Mouse (Mus musculus) Patski (cell line): ENCODE results near the gene Gm5089. TPM values are rescaled to one million over a fixed set of nuclear protein-coding genes. Genes with fewer than 3 reads are reported as not detected.

Experiments
- ATAC-seq: fragments of 100-300 bp; one replicate; pipeline ENCODE4 v1.8.0; 2021
- CTCF ChIA-PET: fragments of 350-600 bp; sonication (Branson Sonifier 250); formaldehyde crosslinking; loops from one replicate; lab custom pipeline; 2022; ENCODE audit warnings: inconsistent platforms; lab: Charles Lee
- POLR2A ChIA-PET: fragments of 350-600 bp; sonication (Branson Sonifier 250); formaldehyde crosslinking; loops from one replicate; lab custom pipeline; 2022; ENCODE audit warnings: antibody characterized with exemption, inconsistent platforms; lab: Charles Lee
- DNase-seq: peaks from one replicate; pipeline ENCODE4 v3.0.0-alpha.2; 2011; ENCODE audit warnings: low read depth, low spot score
- H3K27me3 ChIP-seq: fragments of 371-371 bp; one replicate; pipeline ENCODE4 v1.5.1; 2021
- CTCF ChIP-seq: fragments of 100-300 bp; IDR thresholded peaks from one replicate; pipeline ENCODE4 v1.5.1; 2021
- in situ Hi-C: fragments of 300-500 bp; cut with MboI; formaldehyde crosslinking; loops from 3 replicates; pipeline ENCODE4 v1.11.1; 2018; ENCODE audit warnings: low pct_unique_long_range_greater_than_20kb, mixed read lengths
- polyA plus RNA-seq: library from polyadenylated mRNA; unstranded; gene quantifications from one replicate; pipeline ENCODE4 v1.2.3, GENCODE M21; 2021

Gene Gm5089
- polyA plus RNA-seq, 1 experiment from 2014 or later: not detected

GRCm38 (mm10) chr14:122405236-122405635, 45.7 kb downstream of the Gm5089 start:
- in situ Hi-C loops: no loop called here
- H3K27me3 ChIP-seq: no peaks in the 10 kb centered on the region
- no peak for TF ChIP-seq CTCF
- POLR2A ChIA-PET: no interaction called here
- no peak for ATAC-seq
- no peak for DNase-seq
- CTCF ChIA-PET: interaction anchor here (0.7 kb wide), 1 partner anchor 18 kb away, joined by 3 read pairs; no protein-coding TSS in a partner anchor

- no peak for DNase-seq
- ATAC-seq: no peak
- H3K27me3 ChIP-seq: no peaks in the 10 kb centered on the region
- ChIA-PET CTCF (interaction anchor here (0.7 kb wide), 1 partner anchor 19 kb away, joined by 3 read pairs; no protein-coding TSS in a partner anchor), POLR2A (no interaction called here)
- in situ Hi-C loops: no loop called here
- TF ChIP-seq CTCF: no peak
These were observed 46.2 kb downstream of the Gm5089 start for GRCm38 (mm10) chr14:122404596-122405154.

GRCm38 (mm10) chr14:122403422-122403940, 47.4 kb downstream of the Gm5089 start:
- CTCF ChIA-PET: no interaction called here
- no peak for ATAC-seq
- in situ Hi-C loops: no loop called here
- DNase-seq: no peak
- no peaks in the 10 kb centered on the region for H3K27me3 ChIP-seq
- POLR2A ChIA-PET: interaction anchor here (1.1 kb wide), 1 partner anchor 13 kb away, joined by 3 read pairs; no protein-coding TSS in a partner anchor
- TF ChIP-seq CTCF: no peak

- POLR2A ChIA-PET: interaction anchor here (0.6 to 1.1 kb wide), 3 partner anchors 12 to 146 kb away, joined by 3 to 12 read pairs (median 8); no protein-coding TSS in a partner anchor
- TF ChIP-seq CTCF: no peak
- in situ Hi-C loops: no loop called here
- CTCF ChIA-PET: interaction anchor here (0.8 kb wide), 1 partner anchor 24 kb away, joined by 3 read pairs; no protein-coding TSS in a partner anchor
- ATAC-seq (no peak), DNase-seq (no peak)
- H3K27me3 ChIP-seq: no peaks in the 10 kb centered on the region
These were observed 48.1 kb downstream of the Gm5089 start for GRCm38 (mm10) chr14:122402716-122403258.

GRCm38 (mm10) chr14:122401886-122402285, 49.0 kb downstream of the Gm5089 start:
- DNase-seq (no peak), ATAC-seq (no peak)
- ChIA-PET POLR2A (interaction anchor here (0.6 kb wide), 1 partner anchor 64 kb away, joined by 7 read pairs; no protein-coding TSS in a partner anchor), CTCF (no interaction called here)
- in situ Hi-C loops: no loop called here
- H3K27me3 ChIP-seq: no peaks in the 10 kb centered on the region
- no peak for TF ChIP-seq CTCF

- CTCF ChIA-PET: no interaction called here
- ATAC-seq: no peak
These were observed 51.0 kb downstream of the Gm5089 start for GRCm38 (mm10) chr14:122399906-122400305.

GRCm38 (mm10) chr14:122398676-122399075, 52.2 kb downstream of the Gm5089 start:
- no peaks in the 10 kb centered on the region for H3K27me3 ChIP-seq
- no peak for TF ChIP-seq CTCF
- ChIA-PET CTCF (no interaction called here), POLR2A (no interaction called here)
- DNase-seq (no peak), ATAC-seq (no peak)
- in situ Hi-C loops: no loop called here

More at GRCm38 (mm10) chr14:122399906-122400305, 51.0 kb downstream of the Gm5089 start:
- no peak for DNase-seq
- H3K27me3 ChIP-seq: no peaks in the 10 kb centered on the region
- TF ChIP-seq CTCF: no peak
- in situ Hi-C loops: no loop called here
- POLR2A ChIA-PET: interaction anchor here (1.0 kb wide), 1 partner anchor 11 kb away, joined by 3 read pairs; no protein-coding TSS in a partner anchor

- CTCF ChIA-PET: no interaction called here
- TF ChIP-seq CTCF: no peak
- in situ Hi-C loops: no loop called here
- DNase-seq: no peak
- no peak for ATAC-seq
- no peaks in the 10 kb centered on the region for H3K27me3 ChIP-seq
- POLR2A ChIA-PET: no interaction called here
These were observed 57.8 kb downstream of the Gm5089 start for GRCm38 (mm10) chr14:122393119-122393518.

GRCm38 (mm10) chr14:122390935-122391334, 60.0 kb downstream of the Gm5089 start:
- ATAC-seq: no peak
- no peak for TF ChIP-seq CTCF
- ChIA-PET POLR2A (interaction anchor here (1.6 kb wide), 1 partner anchor 13 kb away, joined by 3 read pairs; no protein-coding TSS in a partner anchor), CTCF (interaction anchor here (0.9 to 1.3 kb wide), 2 partner anchors 19 to 26 kb away, joined by 3 to 4 read pairs; no protein-coding TSS in a partner anchor)
- H3K27me3 ChIP-seq: no peaks in the 10 kb centered on the region
- in situ Hi-C loops: no loop called here
- no peak for DNase-seq

GRCm38 (mm10) chr14:122389684-122390370, 61.1 kb downstream of the Gm5089 start:
- ChIA-PET CTCF (interaction anchor here (1.1 to 1.3 kb wide), 2 partner anchors 20 to 44 kb away, joined by 3 to 4 read pairs; no protein-coding TSS in a partner anchor), POLR2A (interaction anchor here (1.6 kb wide), 1 partner anchor 14 kb away, joined by 3 read pairs; no protein-coding TSS in a partner anchor)
- ATAC-seq (no peak), DNase-seq (no peak)
- no peaks in the 10 kb centered on the region for H3K27me3 ChIP-seq
- no peak for TF ChIP-seq CTCF
- in situ Hi-C loops: no loop called here
